Mouse (Mus musculus): ENCODE results near the gene Gm8693.
"Not testable (repeated sequence)": the region's sequence is repeated elsewhere in the genome, so short reads cannot be mapped to it uniquely, and the experiment has no call there.

GRCm38 (mm10) chr7:22692217-22692616 lies at the start of gene Gm8693:
- not testable (repeated sequence) for TF ChIP-seq GATA1, TAL1 (IDR thresholded peaks at IDR 0.05; ENCODE audit: low read length)

Data from erythroblast, embryonic 14.5 days (primary cell).